Mouse (Mus musculus): Measurements from ENCODE around the gene Guca1a. TPM values are rescaled to one million over a fixed set of nuclear protein-coding genes. Genes with fewer than 3 reads are reported as not detected.
A peak's percentile ranks its signal among the peaks of the same experiment; 100 is the strongest.

Guca1a gene
- polyA plus RNA-seq, 1 experiment from 2014 or later = 0.23 TPM

GRCm38 (mm10) chr17:47359964-47360363 is 40.4 kb downstream of the Guca1a start:
- Histone ChIP-seq H3K4me1 (ENCODE audit: control insufficient read depth, insufficient read depth, low read length) (no peaks in the 10 kb centered on the region), H3K9ac (ENCODE audit: low read length) (no peak overlapping the region), H3K27me3 (ENCODE audit: control insufficient read depth, insufficient read depth, low read length) (no peaks in the 10 kb centered on the region), H3K4me2 (ENCODE audit: low read depth, severe bottlenecking) (no peak overlapping the region), H3K4me3 (ENCODE audit: low read depth, low read length) (no peak overlapping the region), H3K36me3 (ENCODE audit: control insufficient read depth, insufficient read depth, low read length) (peaks cover 4% of the 10 kb centered on the region; the same call in 1 of the 2 replicates), H3K27ac (replicated peaks; ENCODE audit: low read depth, low read length) (no peak overlapping the region), H3K9me3 (ENCODE audit: control insufficient read depth, low read length) (no peaks in the 10 kb centered on the region)
- WGBS = 55% methylated on average over 6 of the region's 6 CpGs
- ATAC-seq (ENCODE audit: insufficient number of reproducible peaks, low FRiP score, low TSS enrichment, low read depth) = no peak
- DNase-seq (ENCODE audit: low spot score) = peak; percentile 68

GRCm38 (mm10) chr17:47349721-47350319 is 50.6 kb downstream of the Guca1a start:
- H3K4me1 ChIP-seq (ENCODE audit: control insufficient read depth, insufficient read depth, low read length) = no peaks in the 10 kb centered on the region
- no peak overlapping the region for H3K27ac ChIP-seq (replicated peaks; ENCODE audit: low read depth, low read length)
- no peak overlapping the region for H3K4me2 ChIP-seq (ENCODE audit: low read depth, severe bottlenecking)
- H3K9ac ChIP-seq (ENCODE audit: low read length) = no peak overlapping the region
- no peak overlapping the region for H3K4me3 ChIP-seq (ENCODE audit: low read depth, low read length)
- H3K36me3 ChIP-seq (ENCODE audit: control insufficient read depth, insufficient read depth, low read length) = peaks cover 32% of the 10 kb centered on the region
- 87% methylated on average over 3 of the region's 3 CpGs for WGBS
- no peaks in the 10 kb centered on the region for H3K27me3 ChIP-seq (ENCODE audit: control insufficient read depth, insufficient read depth, low read length)
- H3K9me3 ChIP-seq (ENCODE audit: control insufficient read depth, low read length) = peaks cover 8% of the 10 kb centered on the region
- no peak for DNase-seq (ENCODE audit: low spot score)
- ATAC-seq (ENCODE audit: insufficient number of reproducible peaks, low FRiP score, low TSS enrichment, low read depth) = no peak

Other genes starting within 250 kb of the Guca1a start
- 79.8 and 79.9 TPM in 2 replicates for gene Mrps10, start 31.7 kb downstream of the Guca1a start, polyA plus RNA-seq (2014; fragmentation: Nextera tagmentation; extraction: Ambion mirVana)
- 0.25 and 0.51 TPM in 2 replicates for gene Guca1b, start 15.2 kb downstream of the Guca1a start, polyA plus RNA-seq (2014; fragmentation: Nextera tagmentation; extraction: Ambion mirVana)
- gene AI661453, start 36.0 kb upstream of the Guca1a start, polyA plus RNA-seq (2014; fragmentation: Nextera tagmentation; extraction: Ambion mirVana) = 0.41 and 0.74 TPM in 2 replicates
- gene 1700001C19Rik, start 36.8 kb upstream of the Guca1a start, polyA plus RNA-seq (2014; fragmentation: Nextera tagmentation; extraction: Ambion mirVana) = 0.12 TPM in 1 of 2 replicates, not detected in the other
- gene Taf8, start 101.7 kb upstream of the Guca1a start, polyA plus RNA-seq (2014; fragmentation: Nextera tagmentation; extraction: Ambion mirVana) = 30.4 and 33.7 TPM in 2 replicates
- gene Ccnd3, start 104.5 kb upstream of the Guca1a start, polyA plus RNA-seq (2014; fragmentation: Nextera tagmentation; extraction: Ambion mirVana) = 345 and 350 TPM in 2 replicates
- 30.7 and 31.6 TPM in 2 replicates for gene Bysl, start 210.9 kb upstream of the Guca1a start, polyA plus RNA-seq (2014; fragmentation: Nextera tagmentation; extraction: Ambion mirVana)
- gene Med20, start 211.0 kb upstream of the Guca1a start, polyA plus RNA-seq (2014; fragmentation: Nextera tagmentation; extraction: Ambion mirVana) = 49.5 and 50.4 TPM in 2 replicates
- 1.3 and 1.5 TPM in 2 replicates for gene Gm20517, start 211.0 kb upstream of the Guca1a start, polyA plus RNA-seq (2014; fragmentation: Nextera tagmentation; extraction: Ambion mirVana)
- 4.7 and 6.7 TPM in 2 replicates for gene Usp49, start 230.1 kb upstream of the Guca1a start, polyA plus RNA-seq (2014; fragmentation: Nextera tagmentation; extraction: Ambion mirVana)

All from limb, embryonic 11.5 days (tissue).